Mouse (Mus musculus) small intestine, adult 2 months (tissue): ENCODE results near the gene Pcgf3.

Source experiments
- CTCF ChIP-seq: fragments of 200-500 bp; IDR thresholded peaks from 2 replicates; pipeline ENCODE4 v1.5.1; 2012; ENCODE audit warnings: low read depth, mild to moderate bottlenecking, control low read depth, inconsistent platforms, low read length, moderate library complexity, mixed read lengths; ENCODE audit not compliant: insufficient replicate concordance, insufficient read length; ENCODE audit errors: extremely low read depth
- POLR2A ChIP-seq: fragments of 200-500 bp; IDR thresholded peaks from 2 replicates; pipeline ENCODE4 v1.6.1; 2012; ENCODE audit warnings: low read depth, mild to moderate bottlenecking, control low read depth, inconsistent platforms, low read length, moderate library complexity

- TF ChIP-seq CTCF = no peak
- TF ChIP-seq POLR2A = no peak
Measured at GRCm38 (mm10) chr5:108516655-108517054, 55.6 kb downstream of the Pcgf3 start.
